Mouse (Mus musculus) layer of hippocampus, adult 9-10 months (tissue): ENCODE results near the gene Sh2d2a.
"Not testable (repeated sequence)": the region's sequence is repeated elsewhere in the genome, so short reads cannot be mapped to it uniquely, and the experiment has no call there.

Experiments
- DNase-seq: peaks from one replicate; pipeline ENCODE4 v3.0.0; 2022; ENCODE audit warnings: low spot score

Gene Sh2d2a

DNA sequence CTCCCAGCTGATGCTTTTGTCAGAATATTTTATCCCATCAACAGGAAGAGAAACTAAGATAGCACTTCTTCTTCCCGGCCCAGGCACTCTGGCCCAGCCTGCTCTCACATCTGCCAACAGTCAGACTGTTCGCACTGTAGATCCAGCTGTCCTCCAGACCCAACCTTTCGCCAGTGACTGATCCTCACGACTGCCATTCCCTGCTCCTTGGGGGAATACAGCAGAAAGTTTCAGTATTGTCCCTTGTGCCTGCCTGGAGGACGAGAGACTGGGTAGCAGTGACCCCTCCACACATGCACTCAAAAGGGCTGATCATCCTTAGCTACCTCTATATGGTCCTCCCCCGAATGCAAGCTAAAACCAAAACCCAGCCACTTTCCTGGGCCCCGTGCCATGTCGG is 9.4 kb downstream of the Sh2d2a start:
- no peak for DNase-seq

DNA sequence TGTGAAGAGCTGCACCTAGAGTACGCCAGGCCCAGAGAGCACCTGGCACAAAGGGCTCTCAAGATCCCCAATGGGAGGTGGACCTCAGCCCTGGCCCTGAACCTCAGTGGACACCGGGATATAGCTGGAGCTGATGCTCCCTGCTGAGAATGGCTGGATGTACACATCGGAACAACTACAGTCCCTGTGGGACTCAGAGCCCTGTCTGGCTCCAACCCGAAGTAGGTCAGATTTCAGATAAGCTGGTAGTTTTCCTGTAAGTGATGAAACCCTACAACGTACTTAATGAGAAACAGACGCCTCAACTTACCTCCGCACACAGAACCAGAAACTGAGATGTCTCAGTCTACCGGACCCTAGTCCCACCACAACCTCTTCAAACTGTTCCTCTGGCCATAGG is 11.1 kb downstream of the Sh2d2a start:
- no peak for DNase-seq

- DNase-seq, result peak; percentile 45
These were observed 13.3 kb downstream of the Sh2d2a start for GRCm38 (mm10) chr3:87859813-87860212.

DNA sequence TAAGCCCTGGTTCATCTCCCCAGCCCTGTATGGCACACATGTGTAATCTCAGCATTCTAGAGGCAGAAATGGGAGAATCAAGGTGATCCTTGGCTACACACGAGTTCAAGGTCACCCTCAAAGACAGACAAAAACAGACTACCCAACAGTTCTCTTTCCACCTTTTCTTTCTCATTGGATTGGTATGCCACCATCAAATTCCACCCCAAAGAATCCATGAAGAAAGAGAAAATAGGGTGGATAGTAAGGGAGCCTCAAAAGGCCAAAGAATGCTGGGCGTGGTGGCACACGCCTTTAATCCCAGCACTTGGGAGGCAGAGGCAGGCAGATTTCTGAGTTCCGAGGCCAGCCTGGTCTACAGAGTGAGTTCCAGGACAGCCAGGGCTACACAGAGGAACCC is 17.6 kb downstream of the Sh2d2a start:
- DNase-seq, result not testable (repeated sequence)

GRCm38 (mm10) chr3:87877730-87878129 is 31.2 kb downstream of the Sh2d2a start:
- DNase-seq, result no peak

DNA sequence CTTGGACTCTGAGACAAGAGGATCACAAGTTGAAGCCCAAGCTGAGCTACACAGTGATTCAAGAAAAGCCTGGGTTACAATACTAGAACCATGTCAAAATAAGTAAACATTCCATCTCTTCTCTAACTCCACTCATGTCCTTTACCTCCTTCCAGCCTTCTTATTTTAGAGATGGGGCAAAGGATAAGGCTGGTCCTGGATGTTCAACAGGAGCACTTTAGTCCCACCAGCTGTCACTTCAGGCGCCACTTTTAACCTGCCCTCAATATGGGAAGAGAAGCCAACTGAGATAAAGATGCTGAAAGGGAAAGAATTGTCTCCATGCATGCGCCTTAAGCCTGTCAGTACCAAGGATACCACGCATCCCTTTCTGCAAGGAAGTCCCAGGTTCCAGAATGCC is 37.7 kb downstream of the Sh2d2a start:
- DNase-seq, result no peak

- no peak for DNase-seq
These were observed 38.2 kb downstream of the Sh2d2a start for GRCm38 (mm10) chr3:87884708-87885251.

GRCm38 (mm10) chr3:87885281-87886003 is 38.9 kb downstream of the Sh2d2a start, which contains the start of gene Prcc:
TSS of gene Prcc (minus strand) at chr3:87885608.
- DNase-seq, result peak; percentile 98

GRCm38 (mm10) chr3:87886004-87886365 is 39.4 kb downstream of the Sh2d2a start:
- no peak for DNase-seq

- DNase-seq, result no peak
These were observed 39.9 kb downstream of the Sh2d2a start for GRCm38 (mm10) chr3:87886416-87886815.

GRCm38 (mm10) chr3:87887400-87887799 is 40.8 kb downstream of the Sh2d2a start:
- not testable (repeated sequence) for DNase-seq

- no peak for DNase-seq
These were observed 44.9 kb downstream of the Sh2d2a start for GRCm38 (mm10) chr3:87891481-87891880.

GRCm38 (mm10) chr3:87893367-87893905 is 46.9 kb downstream of the Sh2d2a start:
- no peak for DNase-seq

DNA sequence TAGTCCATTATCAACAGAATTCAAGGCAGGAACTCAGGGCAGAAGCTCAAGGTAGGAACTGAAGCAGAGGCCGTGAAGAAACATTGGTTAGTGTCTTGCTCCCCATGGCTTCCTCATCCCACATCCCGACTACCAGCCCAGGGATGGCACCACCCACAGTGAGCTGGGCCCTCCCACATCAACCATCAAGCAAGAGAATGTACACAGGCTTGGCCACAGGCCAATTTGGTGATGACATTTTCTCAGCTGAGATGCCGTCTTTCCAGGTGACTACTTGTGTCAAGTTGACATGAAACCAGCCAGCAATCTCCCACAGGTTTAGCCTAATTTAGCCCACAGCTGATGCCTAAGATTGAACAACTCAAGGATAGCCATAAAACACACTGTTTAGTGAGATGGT is 52.7 kb downstream of the Sh2d2a start:
- DNase-seq, result no peak

DNA sequence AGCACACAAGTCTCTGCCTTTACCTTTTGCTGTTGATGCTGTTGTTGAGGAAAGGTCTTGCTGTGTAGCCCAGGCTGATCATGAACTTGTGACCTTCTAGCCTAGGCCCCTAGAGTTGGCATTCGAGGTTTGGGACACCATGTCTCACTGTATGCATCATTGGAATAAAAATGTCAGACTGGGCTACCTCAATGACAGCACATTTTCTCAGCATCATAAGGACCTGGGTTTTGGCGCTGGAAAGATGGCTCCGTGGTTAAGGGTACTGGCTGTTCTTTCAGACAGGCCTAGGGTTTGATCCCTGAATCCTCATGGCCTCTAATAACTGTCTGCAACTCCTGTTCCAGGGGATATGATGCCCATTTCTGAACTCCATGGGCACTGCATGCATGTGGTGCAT is 53.2 kb downstream of the Sh2d2a start:
- no peak for DNase-seq

GRCm38 (mm10) chr3:87901036-87901624 is 54.6 kb downstream of the Sh2d2a start:
- DNase-seq, result no peak

- not testable (repeated sequence) for DNase-seq
These were observed 55.4 kb downstream of the Sh2d2a start for GRCm38 (mm10) chr3:87901959-87902358.

GRCm38 (mm10) chr3:87903821-87904220 is 57.3 kb downstream of the Sh2d2a start:
- DNase-seq, result no peak
